Mouse (Mus musculus) embryo, embryonic 9.5 days (tissue): ENCODE results near the gene Armc3.
"Not testable (repeated sequence)": the region's sequence is repeated elsewhere in the genome, so short reads cannot be mapped to it uniquely, and the experiment has no call there.

Experiments used
- DNase-seq: peaks from one replicate; pipeline ENCODE4 v3.0.0-alpha.2; 2017; ENCODE audit errors: extremely low spot score

The Armc3 gene

GRCm38 (mm10) chr2:19274583-19274982, 75.5 kb downstream of the Armc3 start:
- DNase-seq, result no peak

- peak; percentile 75 for DNase-seq
These were observed 76.8 kb downstream of the Armc3 start for GRCm38 (mm10) chr2:19275602-19276539.

GRCm38 (mm10) chr2:19280331-19280730, 81.2 kb downstream of the Armc3 start:
- DNase-seq, result no peak

GRCm38 (mm10) chr2:19292366-19292765, 93.3 kb downstream of the Armc3 start:
- DNase-seq, result no peak

GRCm38 (mm10) chr2:19300345-19301089, 101.4 kb downstream of the Armc3 start:
- no peak for DNase-seq

GRCm38 (mm10) chr2:19301251-19301650, 102.1 kb downstream of the Armc3 start:
- no peak for DNase-seq

GRCm38 (mm10) chr2:19303087-19303486, 104.0 kb downstream of the Armc3 start:
- DNase-seq, result not testable (repeated sequence)

GRCm38 (mm10) chr2:19310498-19310897, 111.4 kb downstream of the Armc3 start:
- DNase-seq, result no peak

GRCm38 (mm10) chr2:19316056-19316455, 117.0 kb downstream of the Armc3 start:
- DNase-seq, result no peak

- DNase-seq, result no peak
These were observed 117.6 kb downstream of the Armc3 start for GRCm38 (mm10) chr2:19316691-19317090.

- not testable (repeated sequence) for DNase-seq
These were observed 118.2 kb downstream of the Armc3 start for GRCm38 (mm10) chr2:19317151-19317812.

GRCm38 (mm10) chr2:19318499-19318898, 119.4 kb downstream of the Armc3 start:
- no peak for DNase-seq

- DNase-seq, result no peak
These were observed 120.2 kb downstream of the Armc3 start for GRCm38 (mm10) chr2:19319284-19319683.

- no peak for DNase-seq
These were observed 123.3 kb downstream of the Armc3 start for GRCm38 (mm10) chr2:19322448-19322847.

GRCm38 (mm10) chr2:19326376-19326775, 127.3 kb downstream of the Armc3 start:
- DNase-seq, result no peak

GRCm38 (mm10) chr2:19327811-19328210, 128.7 kb downstream of the Armc3 start:
- DNase-seq, result no peak

GRCm38 (mm10) chr2:19343901-19344635, 145.0 kb downstream of the Armc3 start:
- DNase-seq, result no peak

- peak; percentile 80 for DNase-seq
These were observed 145.7 kb downstream of the Armc3 start for GRCm38 (mm10) chr2:19344636-19345413.

GRCm38 (mm10) chr2:19345414-19345964, 146.4 kb downstream of the Armc3 start:
- no peak for DNase-seq

GRCm38 (mm10) chr2:19348454-19348853, 149.4 kb downstream of the Armc3 start:
- DNase-seq, result no peak
